ENCODE assay signal across 16 mouse cellular contexts in genomic region chr13:46343226-46343625, GRCm38 (mm10).
DNase-seq lines count a peak whose midpoint lies in the region; ATAC-seq and TF ChIP-seq lines count a peak whose summit lies in the region.
"Had no signal": no experiment of that assay in that cellular context is flagged by ENCODE, and none has a peak within 500 bp of the region (broad histone marks: within the 10 kb centered on the region; RNA-seq: fewer than 3 reads in every experiment).

No protein-coding gene starts in this region.

- H3K27ac ChIP-seq in forebrain, embryonic 16.5 days (ENCODE audit: low read length): no peak overlapping the region
- H3K27ac ChIP-seq in forebrain, embryonic 15.5 days (replicated peaks): no peak overlapping the region
- H3K27ac ChIP-seq in left cerebral cortex, adult 2 months: no peak overlapping the region
- H3K27ac ChIP-seq in gastrocnemius, adult 2 months: no peak overlapping the region
- H3K27ac ChIP-seq: embryonic facial prominence, embryonic 12.5 days; forebrain, embryonic 12.5 days; intestine, embryonic 15.5 days; midbrain, embryonic 10.5 days had no signal

- no peaks in the 10 kb centered on the region for H3K36me3 ChIP-seq in forebrain, embryonic 16.5 days (ENCODE audit: control insufficient read depth, insufficient read depth)
- no peaks in the 10 kb centered on the region for H3K36me3 ChIP-seq in forebrain, embryonic 15.5 days
- H3K36me3 ChIP-seq: embryonic facial prominence, embryonic 12.5 days; forebrain, embryonic 12.5 days; intestine, embryonic 15.5 days; midbrain, embryonic 10.5 days had no signal

- H3K27me3 ChIP-seq in forebrain, embryonic 16.5 days (replicated peaks; ENCODE audit: control insufficient read depth, insufficient read depth, low read length): no peaks in the 10 kb centered on the region
- no peaks in the 10 kb centered on the region for H3K27me3 ChIP-seq in forebrain, embryonic 15.5 days
- H3K27me3 ChIP-seq: embryonic facial prominence, embryonic 12.5 days; forebrain, embryonic 12.5 days; intestine, embryonic 15.5 days had no signal

- DNase-seq in left cerebral cortex, adult 2 months (ENCODE audit: extremely low spot score in 1 of 2, low spot score in 2 of 2): peak; percentile 16 to 52
- no peak for DNase-seq in left cerebral cortex, postnatal 10 days (ENCODE audit: extremely low spot score in 1 of 2, low spot score in 2 of 2)
- DNase-seq in frontal cortex, postnatal 10 days (ENCODE audit: low spot score in 2 of 2): peak; percentile 22 to 23
- peak; percentile 66 to 75 for DNase-seq in right cerebral cortex, postnatal 10 days (ENCODE audit: low spot score in 2 of 2)
- DNase-seq in gastrocnemius, adult 2 months: no peak
- DNase-seq: cerebellum, postnatal 36 days; retina, postnatal 1 day; thymus, postnatal 25 days had no signal

- no peak overlapping the region for H3K9ac ChIP-seq in forebrain, embryonic 16.5 days (replicated peaks; ENCODE audit: low read depth, low read length)
- H3K9ac ChIP-seq in forebrain, embryonic 15.5 days (replicated peaks): no peak overlapping the region
- H3K9ac ChIP-seq: embryonic facial prominence, embryonic 12.5 days; forebrain, embryonic 12.5 days; intestine, embryonic 15.5 days had no signal

- no peak for TF ChIP-seq CTCF in left cerebral cortex, adult 2 months (IDR thresholded peaks at IDR 0.05)
- TF ChIP-seq CTCF in gastrocnemius, adult 2 months (IDR thresholded peaks at IDR 0.05): no peak

- ATAC-seq in forebrain, embryonic 16.5 days: peak; percentile 36; the same call in 1 of the 2 replicates
- no peak for ATAC-seq in forebrain, embryonic 15.5 days (replicated peaks)
- ATAC-seq in megakaryocyte-erythroid progenitor cell, adult 5-6 weeks (replicated peaks; ENCODE audit: low FRiP score, low TSS enrichment, poor library complexity, severe bottlenecking): no peak
- ATAC-seq: intestine, embryonic 15.5 days had no signal

- H3K4me2 ChIP-seq in forebrain, embryonic 16.5 days (ENCODE audit: low read length): no peak overlapping the region
- H3K4me2 ChIP-seq in forebrain, embryonic 15.5 days (replicated peaks): no peak overlapping the region
- H3K4me2 ChIP-seq: embryonic facial prominence, embryonic 12.5 days; forebrain, embryonic 12.5 days; intestine, embryonic 15.5 days; liver, embryonic 11.5 days had no signal

- no peaks in the 10 kb centered on the region for H3K9me3 ChIP-seq in forebrain, embryonic 16.5 days (ENCODE audit: control insufficient read depth, low read length)
- H3K9me3 ChIP-seq in forebrain, embryonic 15.5 days: no peaks in the 10 kb centered on the region
- H3K9me3 ChIP-seq: embryonic facial prominence, embryonic 12.5 days; forebrain, embryonic 12.5 days; intestine, embryonic 15.5 days; midbrain, embryonic 10.5 days had no signal

- H3K4me1 ChIP-seq in forebrain, embryonic 16.5 days (replicated peaks; ENCODE audit: control insufficient read depth, insufficient read depth, low read length): no peaks in the 10 kb centered on the region
- no peaks in the 10 kb centered on the region for H3K4me1 ChIP-seq in forebrain, embryonic 15.5 days
- H3K4me1 ChIP-seq: embryonic facial prominence, embryonic 12.5 days; forebrain, embryonic 12.5 days; intestine, embryonic 15.5 days; midbrain, embryonic 10.5 days had no signal

- intact Hi-C loops in left cerebral cortex, adult 2 months (cut with DNase I): no loop called here
- intact Hi-C loops in left cerebral cortex, postnatal 10 days (cut with DNase I): no loop called here
- intact Hi-C loops in gastrocnemius, adult 2 months (cut with DNase I): loop anchor here (10.0 kb wide), 1 partner anchor 172 kb away; no protein-coding TSS in a partner anchor

- WGBS in forebrain, embryonic 16.5 days: 54% methylated on average over 7 of the region's 7 CpGs
- 52% methylated on average over 7 of the region's 7 CpGs for WGBS in forebrain, embryonic 15.5 days

- no peak overlapping the region for H3K4me3 ChIP-seq in forebrain, embryonic 16.5 days (replicated peaks; ENCODE audit: low read length)
- no peak overlapping the region for H3K4me3 ChIP-seq in forebrain, embryonic 15.5 days
- H3K4me3 ChIP-seq in left cerebral cortex, adult 2 months: no peak overlapping the region
- H3K4me3 ChIP-seq in gastrocnemius, adult 2 months: no peak overlapping the region
- H3K4me3 ChIP-seq: embryonic facial prominence, embryonic 12.5 days; forebrain, embryonic 12.5 days; intestine, embryonic 15.5 days; midbrain, embryonic 10.5 days had no signal

Comparison
In these comparisons a context has a peak if more than half of its experiments do, and no peak if none do; other contexts are left out.
1. DNase-seq: peak in left cerebral cortex, adult 2 months (2 of 2), frontal cortex, postnatal 10 days (2 of 2) and right cerebral cortex, postnatal 10 days (2 of 2); none in left cerebral cortex, postnatal 10 days (0 of 2) and gastrocnemius, adult 2 months (single experiment).